Mouse (Mus musculus) myocyte (in vitro differentiated cells): Measurements from ENCODE around the gene Cmas. TPM values are rescaled to one million over a fixed set of nuclear protein-coding genes. Genes with fewer than 3 reads are reported as not detected.

Experiments used
- H3K27me3 ChIP-seq: one replicate; pipeline ENCODE4 v1.6.1; 2011; ENCODE audit not compliant: control insufficient read depth, insufficient read depth, insufficient read length
- H3K36me3 ChIP-seq: one replicate; pipeline ENCODE4 v1.6.1; 2011; ENCODE audit not compliant: control insufficient read depth, insufficient read depth
- H3K4me2 ChIP-seq: one replicate; pipeline ENCODE4 v1.6.1; 2011; ENCODE audit warnings: low read depth, control low read depth
- H3K4me3 ChIP-seq: one replicate; pipeline ENCODE4 v1.5.1; 2011; ENCODE audit warnings: mild to moderate bottlenecking, control low read depth, moderate library complexity
- H3K79me2 ChIP-seq: one replicate; pipeline ENCODE4 v1.6.1; 2011; ENCODE audit not compliant: control insufficient read depth, insufficient read depth
- H3ac ChIP-seq: one replicate; pipeline ENCODE4 v1.6.1; 2011; ENCODE audit not compliant: control insufficient read depth, insufficient read length
- CEBPB ChIP-seq: IDR thresholded peaks from 2 replicates; pipeline ENCODE4 v1.6.1; 2011; ENCODE audit warnings: mild to moderate bottlenecking, moderate library complexity; ENCODE audit not compliant: poor library complexity, insufficient read depth, severe bottlenecking
- E2F4 ChIP-seq: IDR thresholded peaks from one replicate; pipeline ENCODE4 v1.6.1; 2011; ENCODE audit warnings: mild to moderate bottlenecking, control low read depth, moderate library complexity; ENCODE audit not compliant: insufficient read depth
- MAX ChIP-seq: IDR thresholded peaks from one replicate; pipeline ENCODE4 v1.6.1; 2011; ENCODE audit warnings: low read depth, mild to moderate bottlenecking, control low read depth
- MYOD1 ChIP-seq, 3 experiments: IDR thresholded peaks; one replicate each; pipeline ENCODE4 v1.6.1; 2011; ENCODE audit warnings: control low read depth in 2 of 3, low read depth in 2 of 3, mild to moderate bottlenecking in 2 of 3, moderate library complexity in 1 of 3; ENCODE audit not compliant: insufficient read length in 2 of 3, control insufficient read depth in 1 of 3
- MYOG ChIP-seq, 3 experiments: IDR thresholded peaks; one replicate each; pipeline ENCODE4 v1.6.1; 2011; ENCODE audit warnings: control low read depth in 2 of 3, low read depth in 2 of 3, mild to moderate bottlenecking in 2 of 3; ENCODE audit not compliant: insufficient read length in 2 of 3, control insufficient read depth in 1 of 3, insufficient read depth in 1 of 3
- POLR2A ChIP-seq: IDR thresholded peaks from one replicate; pipeline ENCODE4 v1.6.1; 2011; ENCODE audit warnings: low read depth, mild to moderate bottlenecking, control low read depth, moderate library complexity; ENCODE audit not compliant: insufficient read length
- POLR2AphosphoS2 ChIP-seq: IDR thresholded peaks from one replicate; pipeline ENCODE4 v1.6.1; 2011; ENCODE audit warnings: low read depth, control low read depth; ENCODE audit not compliant: insufficient read length
- REST ChIP-seq: IDR thresholded peaks from one replicate; pipeline ENCODE4 v1.6.1; 2011; ENCODE audit warnings: mild to moderate bottlenecking, control low read depth, moderate library complexity; ENCODE audit not compliant: insufficient read depth, insufficient read length
- SRF ChIP-seq: IDR thresholded peaks from one replicate; pipeline ENCODE4 v1.6.1; 2011; ENCODE audit warnings: low read depth; ENCODE audit not compliant: control insufficient read depth, insufficient read length
- TCF12 ChIP-seq: IDR thresholded peaks from one replicate; pipeline ENCODE4 v1.6.1; 2011; ENCODE audit warnings: mild to moderate bottlenecking, control low read depth; ENCODE audit not compliant: poor library complexity, insufficient read depth, severe bottlenecking
- TCF3 ChIP-seq: IDR thresholded peaks from one replicate; pipeline ENCODE4 v1.6.1; 2011; ENCODE audit warnings: low read depth, control low read depth; ENCODE audit not compliant: insufficient read length
- USF1 ChIP-seq: IDR thresholded peaks from one replicate; pipeline ENCODE4 v1.6.1; 2011; ENCODE audit warnings: low read depth, mild to moderate bottlenecking, control low read depth, moderate library complexity
- polyA plus RNA-seq: library from polyadenylated mRNA; unstranded; fragments of >200 nt; fragmentation: generic; extraction: Trizol; gene quantifications from one replicate; pipeline ENCODE4 v1.2.1, GENCODE M21; 2012; ENCODE audit warnings: missing spikeins

Cmas gene
- polyA plus RNA-seq, 1 experiment: 27.8 TPM

DNA sequence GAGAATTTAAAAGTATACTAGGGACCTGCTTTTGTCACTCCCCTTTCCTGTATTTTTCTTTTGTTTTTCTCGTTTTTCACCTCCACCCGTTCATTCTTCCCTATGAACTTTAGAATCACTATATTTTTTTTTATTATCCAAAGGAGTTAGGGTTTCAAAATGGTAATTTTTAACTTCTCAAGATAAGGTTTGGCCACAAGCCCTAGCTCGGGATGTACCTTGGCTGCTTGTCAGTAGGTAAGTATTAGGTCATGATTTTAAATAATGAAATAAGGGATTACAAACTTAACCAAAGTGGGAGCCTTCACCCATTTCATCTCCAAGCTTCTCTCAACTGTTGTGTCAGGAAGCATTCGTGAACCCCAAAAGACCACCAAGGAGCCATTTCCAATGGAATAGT, 30.5 kb upstream of the Cmas start:
- H3K4me3 ChIP-seq: no peak overlapping the region
- peaks cover 10% of the 10 kb centered on the region for H3K27me3 ChIP-seq
- no peak overlapping the region for H3K4me2 ChIP-seq
- no peaks in the 10 kb centered on the region for H3K79me2 ChIP-seq
- TF ChIP-seq SRF (no peak), MAX (no peak), MYOG (IDR thresholded peaks at IDR 0.05; ENCODE audit: control insufficient read depth in 1 of 3, insufficient read depth in 1 of 3, insufficient read length in 2 of 3, low read depth in 2 of 3) (no peak), USF1 (no peak), TCF12 (no peak), POLR2AphosphoS2 (no peak), E2F4 (no peak), CEBPB (no peak), REST (no peak), POLR2A (no peak), MYOD1 (IDR thresholded peaks at IDR 0.05; ENCODE audit: control insufficient read depth in 1 of 3, insufficient read length in 2 of 3, low read depth in 2 of 3) (no peak), TCF3 (no peak)
- no peaks in the 10 kb centered on the region for H3K36me3 ChIP-seq
- H3ac ChIP-seq: no peak overlapping the region

GRCm38 (mm10) chr6:142732567-142733290, 23.8 kb upstream of the Cmas start:
- Histone ChIP-seq H3K79me2 (no peaks in the 10 kb centered on the region), H3K4me3 (no peak overlapping the region), H3ac (no peak overlapping the region), H3K4me2 (no peak overlapping the region), H3K27me3 (peaks cover 10% of the 10 kb centered on the region), H3K36me3 (no peaks in the 10 kb centered on the region)
- TF ChIP-seq SRF (no peak), POLR2A (no peak), POLR2AphosphoS2 (no peak), TCF3 (no peak), USF1 (no peak), MAX (no peak), E2F4 (no peak), CEBPB (no peak), MYOG (IDR thresholded peaks at IDR 0.05; ENCODE audit: control insufficient read depth in 1 of 3, insufficient read depth in 1 of 3, insufficient read length in 2 of 3, low read depth in 2 of 3) (no peak), MYOD1 (IDR thresholded peaks at IDR 0.05; ENCODE audit: control insufficient read depth in 1 of 3, insufficient read length in 2 of 3, low read depth in 2 of 3) (no peak)

- Histone ChIP-seq H3ac (no peak overlapping the region), H3K4me3 (no peak overlapping the region), H3K36me3 (no peaks in the 10 kb centered on the region), H3K27me3 (peaks cover 15% of the 10 kb centered on the region), H3K4me2 (no peak overlapping the region), H3K79me2 (no peaks in the 10 kb centered on the region)
- no peak for TF ChIP-seq USF1
- TF ChIP-seq SRF: no peak
- TF ChIP-seq REST: no peak
- no peak for TF ChIP-seq E2F4
- no peak for TF ChIP-seq MAX
- TF ChIP-seq TCF3: no peak
- TF ChIP-seq CEBPB: no peak
- no peak for TF ChIP-seq TCF12
- no peak for TF ChIP-seq POLR2A
- no peak for TF ChIP-seq MYOD1 (IDR thresholded peaks at IDR 0.05; ENCODE audit: control insufficient read depth in 1 of 3, insufficient read length in 2 of 3, low read depth in 2 of 3)
- TF ChIP-seq MYOG (IDR thresholded peaks at IDR 0.05; ENCODE audit: control insufficient read depth in 1 of 3, insufficient read depth in 1 of 3, insufficient read length in 2 of 3, low read depth in 2 of 3): no peak
- no peak for TF ChIP-seq POLR2AphosphoS2
Measured at GRCm38 (mm10) chr6:142735302-142736005, 21.0 kb upstream of the Cmas start.

DNA sequence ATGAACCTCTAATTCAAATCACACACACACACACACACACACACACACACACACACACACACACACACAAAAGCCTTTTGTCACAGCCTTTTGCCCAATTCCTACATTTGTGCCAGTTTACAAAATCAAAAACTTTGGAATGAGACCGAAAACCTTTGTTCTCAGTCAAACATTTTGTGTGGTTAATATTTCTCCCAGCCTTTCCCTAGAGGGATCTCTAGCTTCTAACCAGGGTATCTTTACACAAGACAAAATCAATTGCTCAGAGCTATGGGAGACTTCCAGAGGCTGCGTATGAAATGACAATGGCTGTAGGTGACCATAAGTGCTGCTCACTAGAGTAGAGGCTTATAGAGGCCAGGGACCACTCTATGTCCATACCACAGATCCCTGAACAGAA, 18.3 kb upstream of the Cmas start:
- Histone ChIP-seq H3ac (no peak overlapping the region), H3K4me3 (no peak overlapping the region), H3K27me3 (peaks cover 13% of the 10 kb centered on the region), H3K36me3 (no peaks in the 10 kb centered on the region), H3K4me2 (no peak overlapping the region), H3K79me2 (no peaks in the 10 kb centered on the region)
- TF ChIP-seq MAX (no peak), SRF (no peak), E2F4 (no peak), TCF3 (no peak), TCF12 (no peak), USF1 (no peak), POLR2AphosphoS2 (no peak), REST (no peak), POLR2A (no peak)

DNA sequence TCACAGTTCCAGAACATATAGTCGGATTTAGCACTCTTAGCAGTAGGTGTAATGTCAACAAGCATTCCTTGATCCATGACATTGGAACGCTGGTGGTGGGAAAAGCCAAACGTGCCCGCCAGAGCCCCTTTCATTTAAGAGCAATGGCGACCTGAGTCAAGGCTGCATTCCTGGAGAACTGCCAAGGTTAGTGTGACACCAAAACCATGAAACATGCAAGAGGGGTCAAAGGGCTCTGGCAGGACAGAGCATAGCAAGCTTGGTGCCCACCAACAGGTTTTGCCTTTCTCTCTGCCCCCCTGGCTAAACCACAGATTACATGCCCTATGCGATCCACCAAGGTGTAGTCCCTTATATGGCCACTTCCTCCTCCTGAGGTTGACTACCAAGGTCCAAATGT, 17.8 kb upstream of the Cmas start:
- peaks cover 13% of the 10 kb centered on the region for H3K27me3 ChIP-seq
- H3K4me2 ChIP-seq: no peak overlapping the region
- H3K79me2 ChIP-seq: no peaks in the 10 kb centered on the region
- TF ChIP-seq E2F4: no peak
- no peak for TF ChIP-seq REST
- no peak for TF ChIP-seq MAX
- no peak for TF ChIP-seq CEBPB
- H3K4me3 ChIP-seq: no peak overlapping the region
- H3K36me3 ChIP-seq: no peaks in the 10 kb centered on the region
- H3ac ChIP-seq: no peak overlapping the region
